Mouse (Mus musculus) testis, adult 2 months (tissue): ENCODE results near the gene Ppp1r18.

Source experiments
- CTCF ChIP-seq: fragments of 200-500 bp; IDR thresholded peaks from 2 replicates; pipeline ENCODE4 v1.5.1; 2012; ENCODE audit warnings: low read depth, mild to moderate bottlenecking, inconsistent platforms, low read length, moderate library complexity; ENCODE audit not compliant: control insufficient read depth, insufficient read depth, insufficient replicate concordance
- POLR2A ChIP-seq: fragments of 200-500 bp; IDR thresholded peaks from 2 replicates; pipeline ENCODE4 v1.6.1; 2012; ENCODE audit warnings: low read depth, mild to moderate bottlenecking, inconsistent platforms, low read length, moderate library complexity; ENCODE audit not compliant: control insufficient read depth

GRCm38 (mm10) chr17:35859835-35860234 lies 5.6 kb upstream of the Ppp1r18 start:
- TF ChIP-seq POLR2A (no peak), CTCF (no peak)
